Mouse (Mus musculus) urinary bladder, postnatal 4 days (tissue): ENCODE data around the gene Syt11.
"Not testable (repeated sequence)": the region's sequence is repeated elsewhere in the genome, so short reads cannot be mapped to it uniquely, and the experiment has no call there.

Source experiments
- DNase-seq, 2 experiments: peaks; one replicate each; pipeline ENCODE4 v3.0.0; 2021 to 2022; ENCODE audit warnings: low spot score in 2 of 2

The Syt11 gene

DNA sequence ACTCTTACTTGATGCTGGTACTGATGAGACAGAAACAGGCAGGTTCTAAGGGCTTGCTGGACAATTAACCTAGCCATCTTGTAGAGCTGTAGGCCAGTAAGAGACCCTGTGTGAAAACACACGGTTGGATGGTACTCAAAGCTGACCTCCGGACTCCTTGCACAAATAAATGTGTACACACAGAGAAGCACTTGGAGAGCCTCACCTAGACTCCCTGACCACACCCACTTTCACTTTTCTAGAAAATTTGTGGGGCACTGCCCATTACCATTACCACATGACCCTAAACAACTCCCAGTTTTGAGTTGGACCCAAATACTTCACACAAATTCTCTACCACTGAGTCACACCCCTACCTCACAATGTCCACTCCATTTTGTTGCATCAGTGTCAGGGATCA is 38.4 kb downstream of the Syt11 start:
- no peak for DNase-seq

DNA sequence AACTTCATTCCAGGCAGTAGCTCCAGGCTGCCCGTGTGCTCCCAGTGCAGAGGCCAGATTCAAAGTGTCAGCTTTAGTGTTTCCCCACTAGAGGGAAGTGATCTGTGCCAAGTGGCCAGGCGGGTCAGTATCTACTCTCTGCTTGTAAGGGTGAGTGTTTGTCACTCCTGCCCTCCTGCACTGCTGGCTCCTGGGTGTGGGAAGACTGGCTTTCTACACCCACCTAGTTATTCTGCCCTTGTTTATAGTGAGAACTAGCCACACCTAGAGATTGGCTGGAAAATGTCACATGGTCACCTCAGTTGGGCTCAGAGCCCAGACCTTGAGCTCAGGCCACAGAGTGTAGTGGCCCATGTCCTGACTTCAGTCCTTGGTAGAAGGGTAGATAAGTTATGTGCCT is 55.9 kb downstream of the Syt11 start:
- no peak for DNase-seq

DNA sequence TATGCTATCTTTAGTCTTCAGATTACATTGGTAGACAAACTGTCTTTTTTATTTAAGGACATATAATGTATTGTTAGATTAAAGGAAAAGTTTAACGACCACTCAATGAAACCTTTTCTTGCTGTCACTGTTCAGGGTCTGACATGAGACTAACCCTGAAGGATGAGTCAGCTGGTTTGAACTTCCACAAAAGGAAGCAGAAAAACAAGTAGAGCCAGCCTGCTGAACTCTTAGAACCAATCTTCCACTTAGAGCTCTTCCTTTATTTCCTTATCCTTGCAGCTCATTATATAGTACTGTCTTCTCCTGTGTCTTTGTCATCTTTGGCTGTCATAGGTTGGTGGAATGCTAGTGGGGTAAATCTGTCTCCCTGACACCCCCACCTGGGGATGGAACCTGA is 57.1 kb downstream of the Syt11 start:
- DNase-seq = no peak

DNA sequence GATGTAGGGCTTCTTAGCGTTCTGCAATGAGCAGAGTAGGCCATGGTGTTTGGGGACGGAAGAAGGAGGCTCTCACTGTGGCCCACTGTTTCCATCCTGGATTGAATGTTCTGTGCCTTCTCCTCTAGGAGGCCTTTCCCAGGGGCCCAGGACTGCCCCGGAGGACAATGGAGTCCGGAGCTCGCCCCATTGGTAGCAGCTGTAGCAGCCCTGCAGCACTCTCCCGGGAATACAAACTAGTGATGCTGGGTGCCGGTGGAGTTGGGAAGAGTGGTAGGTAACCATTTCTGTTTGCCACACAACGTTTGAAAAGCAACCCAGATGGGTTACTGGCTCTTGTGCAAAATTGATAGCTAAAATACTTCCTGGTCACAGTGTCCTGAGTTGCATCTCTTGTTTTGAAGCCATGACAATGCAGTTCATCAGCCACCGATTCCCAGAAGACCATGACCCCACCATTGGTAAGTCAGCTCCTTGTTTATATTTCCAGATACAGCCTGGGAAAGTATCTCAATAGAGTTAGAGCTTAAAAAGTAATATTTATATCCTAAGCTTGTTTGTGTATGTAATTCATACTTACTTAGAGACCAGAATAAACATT is 57.7 kb downstream of the Syt11 start:
- no peak for DNase-seq

DNA sequence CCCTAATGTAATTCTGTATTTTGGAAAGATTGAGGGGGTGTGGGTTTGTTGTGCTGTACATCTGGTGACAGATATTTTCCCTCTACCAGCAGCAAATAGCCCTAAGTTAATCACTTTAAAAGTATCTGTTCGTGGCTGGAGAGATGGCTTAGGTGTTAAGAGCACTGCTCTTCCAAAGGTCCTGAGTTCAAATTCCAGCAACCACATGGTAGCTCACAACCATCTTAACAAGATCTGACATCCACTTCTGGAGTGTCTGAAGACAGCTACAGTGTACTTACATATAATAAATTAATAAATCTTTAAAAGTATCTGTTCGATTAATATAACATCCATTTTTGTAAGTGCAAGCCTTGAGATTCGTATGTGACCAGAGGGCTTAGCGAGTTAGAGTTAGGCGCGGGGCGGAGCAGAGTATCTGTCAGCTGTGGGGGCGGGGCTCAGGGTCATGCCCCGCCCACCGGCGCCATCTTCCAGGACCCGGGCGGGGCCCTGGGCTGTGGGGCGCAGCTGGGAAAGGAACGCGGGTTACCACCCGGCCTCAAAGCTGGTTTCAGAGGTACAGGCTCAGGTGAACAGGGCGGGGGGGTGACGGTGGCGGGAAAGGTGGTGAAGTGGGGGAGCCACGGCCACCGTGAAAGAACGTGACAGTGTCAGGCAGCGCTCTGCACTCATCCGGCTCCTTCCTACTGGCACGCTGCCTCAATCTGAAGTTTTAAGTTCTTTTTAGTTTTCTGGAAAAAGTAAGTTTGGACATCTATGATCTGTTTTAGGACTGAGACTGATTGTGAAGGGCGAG is 58.4 kb downstream of the Syt11 start, which contains the start of gene Rit1:
Gene Rit1, plus strand, starts transcription at position 440 of the 799 bp plus-strand sequence.
- peak; percentile 80 to 87 for DNase-seq

DNA sequence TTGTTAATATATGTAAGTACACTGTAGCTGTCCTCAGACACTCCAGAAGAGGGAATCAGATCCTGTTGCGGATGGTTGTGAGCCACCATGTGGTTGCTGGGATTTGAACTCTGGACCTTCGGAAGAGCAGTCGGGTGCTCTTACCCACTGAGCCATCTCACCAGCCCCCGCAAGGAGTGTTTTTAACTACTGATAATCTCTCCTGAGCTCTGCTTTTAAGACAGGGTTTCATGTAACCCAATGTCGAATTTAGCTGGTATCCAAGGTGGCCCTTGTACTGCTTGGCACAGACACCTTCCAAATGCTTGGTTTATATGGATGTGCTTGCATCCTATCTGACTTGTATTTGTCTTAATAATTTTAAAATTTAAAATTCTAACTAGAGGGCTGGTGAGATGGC is 59.2 kb downstream of the Syt11 start:
- not testable (repeated sequence) for DNase-seq

DNA sequence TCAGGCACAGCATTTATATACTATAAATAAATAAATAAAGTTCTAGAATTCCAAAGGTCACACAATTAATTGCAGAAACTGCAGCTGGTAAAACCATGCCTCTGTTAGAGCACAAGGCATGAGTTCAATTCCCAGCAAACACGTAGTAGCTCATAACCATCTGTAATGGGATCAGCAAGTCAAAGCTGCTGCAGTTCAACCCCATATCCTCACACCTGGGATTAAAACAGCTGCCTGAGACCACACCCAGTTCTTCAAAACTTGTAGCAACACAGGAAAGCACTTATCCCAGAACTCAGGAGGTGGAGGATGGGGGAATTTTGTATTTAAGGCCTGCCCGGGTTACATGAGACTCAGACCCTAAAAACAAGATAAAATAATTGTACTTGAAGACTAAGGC is 60.2 kb downstream of the Syt11 start:
- no peak for DNase-seq

DNA sequence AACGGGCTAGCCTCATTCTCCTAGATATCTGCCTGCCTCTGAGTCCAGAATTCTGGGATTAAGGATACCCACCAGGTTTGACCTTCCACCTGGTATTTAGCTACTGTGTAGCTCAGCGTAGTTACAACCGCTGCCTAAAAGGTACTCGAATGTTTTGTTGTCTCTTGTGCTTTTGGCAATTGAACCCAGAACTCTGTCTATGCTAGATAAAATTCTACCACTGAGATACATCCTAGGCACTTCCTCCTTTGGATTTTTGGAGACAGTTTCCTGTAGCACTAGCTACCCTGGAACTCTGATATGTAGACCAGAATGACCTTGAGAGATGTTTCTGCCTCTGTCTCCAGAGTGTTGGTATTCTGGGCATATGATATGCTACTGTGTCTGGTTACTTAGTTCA is 61.3 kb downstream of the Syt11 start:
- no peak for DNase-seq

DNA sequence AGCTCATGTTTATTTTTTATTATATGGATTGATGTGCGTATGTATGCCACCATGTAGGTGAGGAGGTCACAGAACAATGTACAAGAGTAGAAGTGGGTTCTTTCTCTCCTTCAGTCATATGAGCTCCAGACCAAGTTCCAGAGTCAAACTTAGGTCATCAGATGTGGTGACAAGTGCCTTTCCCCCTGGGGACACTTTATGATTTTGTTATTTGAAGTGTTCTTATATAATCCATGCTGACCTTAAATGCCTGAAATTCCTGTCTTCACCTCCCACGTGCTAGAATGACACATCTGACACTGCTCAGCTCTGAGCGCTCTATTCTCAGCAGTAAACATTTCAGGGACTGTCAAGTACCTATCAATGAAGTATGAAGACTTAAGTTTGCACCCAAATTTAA is 73.7 kb downstream of the Syt11 start:
- no peak for DNase-seq

DNA sequence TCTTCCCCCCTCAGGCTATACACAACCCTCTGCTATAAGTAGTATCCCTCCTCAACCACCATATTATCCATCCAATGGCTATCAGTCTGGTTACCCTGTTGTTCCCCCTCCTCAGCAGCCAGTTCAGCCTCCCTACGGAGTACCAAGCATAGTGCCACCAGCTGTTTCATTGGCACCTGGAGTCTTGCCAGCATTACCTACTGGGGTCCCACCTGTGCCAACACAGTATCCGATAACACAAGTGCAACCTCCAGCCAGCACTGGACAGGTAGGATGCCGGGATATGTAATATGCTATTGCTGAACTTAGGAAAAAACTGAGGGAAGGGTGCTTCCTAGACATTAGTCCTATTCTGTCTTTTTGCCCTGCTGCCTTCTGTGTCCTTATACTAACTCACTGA is 74.7 kb downstream of the Syt11 start:
- DNase-seq = no peak

DNA sequence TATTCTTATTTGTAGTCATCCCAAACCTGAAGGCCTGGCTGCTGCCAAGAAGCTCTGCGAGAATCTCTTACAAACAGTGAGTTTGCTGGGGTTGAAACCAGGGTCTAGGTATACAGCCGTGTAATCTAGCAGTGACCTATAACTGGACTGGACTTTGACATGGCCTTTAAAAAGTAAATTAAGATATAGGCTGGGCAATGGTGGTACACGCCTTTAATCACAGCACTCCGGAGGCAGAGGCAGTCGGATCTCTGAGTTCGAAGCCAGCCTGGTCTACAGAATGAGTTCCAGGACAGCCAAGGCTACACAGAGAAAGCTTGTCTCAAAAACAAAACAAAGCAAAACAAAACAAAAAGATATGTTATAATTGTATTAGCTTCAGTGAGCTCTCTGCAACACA is 76.1 kb downstream of the Syt11 start:
- no peak for DNase-seq

DNA sequence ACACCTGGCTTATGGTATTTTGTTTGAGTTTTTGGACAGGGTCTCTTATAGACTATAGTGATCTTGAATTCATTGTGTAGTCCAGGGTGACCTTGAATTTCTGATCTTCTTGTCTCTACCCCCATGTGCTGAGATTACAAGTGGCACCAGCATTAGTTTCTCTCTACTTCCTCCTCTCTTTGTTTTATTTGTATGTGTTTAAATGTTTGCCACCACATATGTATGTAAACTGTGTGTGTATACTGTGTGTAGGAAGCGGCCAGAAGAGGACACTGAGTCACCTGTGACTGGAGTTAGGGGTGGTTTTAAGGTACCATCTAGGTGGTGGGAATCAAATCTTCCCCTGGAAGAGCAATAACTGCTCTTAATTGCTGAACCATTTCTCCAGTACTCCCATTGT is 76.9 kb downstream of the Syt11 start:
- no peak for DNase-seq

DNA sequence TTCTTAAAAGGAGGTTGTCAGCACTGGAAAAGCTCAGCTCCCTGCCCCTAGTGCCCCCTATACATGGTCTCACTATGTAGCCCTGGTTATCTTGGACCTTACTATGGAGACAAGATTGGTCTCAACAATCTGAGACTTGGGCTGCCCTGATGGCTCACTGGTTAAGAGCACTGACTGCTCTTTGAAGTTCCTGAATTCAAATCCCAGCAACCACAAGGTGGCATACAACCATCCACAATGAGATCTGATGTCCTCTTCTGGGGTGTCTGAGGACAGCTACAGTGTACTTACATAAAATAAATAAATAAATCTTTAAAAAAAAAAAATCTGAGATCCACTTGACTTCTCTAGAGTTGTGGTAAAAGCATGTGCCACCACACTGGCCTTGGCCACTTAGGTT is 79.4 kb downstream of the Syt11 start:
- DNase-seq = no peak
